Mouse (Mus musculus) liver, postnatal 0 days (tissue): ENCODE data around the gene Mgat4b.

Experiments
- CTCF ChIP-seq: sonication (generic); IDR thresholded peaks from 2 replicates; pipeline ENCODE4 v1.5.1; 2016; ENCODE audit warnings: antibody characterized with exemption, low read depth
- EP300 ChIP-seq: IDR thresholded peaks from 2 replicates; pipeline ENCODE4 v1.6.1; 2016; ENCODE audit warnings: antibody characterized with exemption, low read depth, mild to moderate bottlenecking

GRCm38 (mm10) chr11:50227226-50227625 is 16.5 kb downstream of the Mgat4b start:
- TF ChIP-seq CTCF (no peak), EP300 (no peak)
